Mouse (Mus musculus) heart, embryonic 15.5 days (tissue): Measurements from ENCODE around the gene Epha6. TPM values are rescaled to one million over a fixed set of nuclear protein-coding genes. Genes with fewer than 3 reads are reported as not detected.
"Not testable (repeated sequence)": the region's sequence is repeated elsewhere in the genome, so short reads cannot be mapped to it uniquely, and the experiment has no call there.

ENCODE experiments used
- ATAC-seq: fragments of 200-750 bp; cut with Nextera tagmentation; replicated peaks from 2 replicates; pipeline ENCODE4 v1.8.0; 2017; ENCODE audit warnings: low read depth, moderate TSS enrichment; ENCODE audit not compliant: insufficient number of reproducible peaks, insufficient read depth, low FRiP score
- H3K27ac ChIP-seq: fragments of 300-500 bp; sonication (generic); 2 replicates; pipeline ENCODE4 v1.5.1; 2015; ENCODE audit warnings: mild to moderate bottlenecking, inconsistent platforms
- H3K27me3 ChIP-seq: fragments of 300-500 bp; sonication (generic); 2 replicates; pipeline ENCODE4 v1.6.1; 2015; ENCODE audit warnings: inconsistent platforms
- H3K36me3 ChIP-seq: fragments of 300-500 bp; sonication (generic); 2 replicates; pipeline ENCODE4 v1.6.1; 2015; ENCODE audit warnings: mild to moderate bottlenecking, inconsistent platforms
- H3K4me1 ChIP-seq: fragments of 300-500 bp; sonication (generic); replicated peaks from 2 replicates; pipeline ENCODE4 v1.6.1; 2015; ENCODE audit warnings: inconsistent platforms
- H3K4me2 ChIP-seq: fragments of 300-500 bp; sonication (generic); 2 replicates; pipeline ENCODE4 v1.6.1; 2015; ENCODE audit warnings: inconsistent platforms, mild to moderate bottlenecking, moderate library complexity
- H3K4me3 ChIP-seq: fragments of 300-500 bp; sonication (generic); 2 replicates; pipeline ENCODE4 v1.5.1; 2015; ENCODE audit warnings: mild to moderate bottlenecking, inconsistent platforms
- H3K9ac ChIP-seq: fragments of 300-500 bp; sonication (generic); 2 replicates; pipeline ENCODE4 v1.6.1; 2015; ENCODE audit warnings: mild to moderate bottlenecking, inconsistent platforms
- H3K9me3 ChIP-seq: fragments of 300-500 bp; sonication (generic); replicated peaks from 2 replicates; pipeline ENCODE4 v1.6.1; 2016; ENCODE audit warnings: inconsistent platforms
- WGBS: fragments of 180-500 bp; shearing (Covaris S2); methylation state at CpG from one replicate; pipeline ENCODE4 v1.1.7; 2015; ENCODE audit warnings: mixed read lengths; 5-methylcytosine and 5-hydroxymethylcytosine counted together
- polyA plus RNA-seq: library from polyadenylated mRNA; unstranded; fragments of >200 nt; fragmentation: Nextera tagmentation; extraction: Ambion mirVana; gene quantifications from 2 replicates; pipeline ENCODE4 v1.2.1, GENCODE M21; 2015

The Epha6 gene
- polyA plus RNA-seq, 1 experiment from 2014 or later = not detected

GRCm38 (mm10) chr16:59854160-59854717 lies 751.1 kb downstream of the Epha6 start:
- Histone ChIP-seq H3K4me1 (no peaks in the 10 kb centered on the region), H3K4me3 (no peak overlapping the region), H3K27me3 (no peaks in the 10 kb centered on the region), H3K9ac (no peak overlapping the region), H3K9me3 (no peaks in the 10 kb centered on the region), H3K36me3 (no peaks in the 10 kb centered on the region), H3K4me2 (no peak overlapping the region), H3K27ac (no peak overlapping the region)
- no peak for ATAC-seq
- 64% methylated on average over 7 of the region's 7 CpGs for WGBS

- WGBS = 59% methylated on average over 2 of the region's 2 CpGs
- no peak overlapping the region for H3K4me2 ChIP-seq
- no peak overlapping the region for H3K27ac ChIP-seq
Measured at GRCm38 (mm10) chr16:59852689-59853088, 752.6 kb downstream of the Epha6 start.

GRCm38 (mm10) chr16:59846574-59846973 lies 758.8 kb downstream of the Epha6 start:
- H3K27ac ChIP-seq = no peak overlapping the region
- H3K4me2 ChIP-seq = no peak overlapping the region
- H3K27me3 ChIP-seq = no peaks in the 10 kb centered on the region
- no peaks in the 10 kb centered on the region for H3K4me1 ChIP-seq
- H3K9ac ChIP-seq = no peak overlapping the region
- H3K36me3 ChIP-seq = no peaks in the 10 kb centered on the region
- 18% methylated on average over 3 of the region's 3 CpGs for WGBS
- no peaks in the 10 kb centered on the region for H3K9me3 ChIP-seq
- no peak overlapping the region for H3K4me3 ChIP-seq
- ATAC-seq = no peak

More at GRCm38 (mm10) chr16:59852689-59853088, 752.6 kb downstream of the Epha6 start:
- ATAC-seq = no peak
- no peaks in the 10 kb centered on the region for H3K36me3 ChIP-seq
- no peaks in the 10 kb centered on the region for H3K4me1 ChIP-seq
- H3K9ac ChIP-seq = no peak overlapping the region
- no peaks in the 10 kb centered on the region for H3K9me3 ChIP-seq
- no peaks in the 10 kb centered on the region for H3K27me3 ChIP-seq
- H3K4me3 ChIP-seq = no peak overlapping the region

GRCm38 (mm10) chr16:59836778-59837177 lies 768.6 kb downstream of the Epha6 start:
- no peak overlapping the region for H3K27ac ChIP-seq
- H3K4me2 ChIP-seq = no peak overlapping the region
- H3K9me3 ChIP-seq = no peaks in the 10 kb centered on the region
- H3K9ac ChIP-seq = no peak overlapping the region
- H3K27me3 ChIP-seq = no peaks in the 10 kb centered on the region
- H3K4me3 ChIP-seq = no peak overlapping the region
- no peak for ATAC-seq
- H3K36me3 ChIP-seq = no peaks in the 10 kb centered on the region
- 84% methylated on average over 4 of the region's 4 CpGs for WGBS
- H3K4me1 ChIP-seq = no peaks in the 10 kb centered on the region

GRCm38 (mm10) chr16:59836304-59836703 lies 769.0 kb downstream of the Epha6 start:
- H3K9ac ChIP-seq = no peak overlapping the region
- H3K36me3 ChIP-seq = no peaks in the 10 kb centered on the region
- H3K4me1 ChIP-seq = no peaks in the 10 kb centered on the region
- 82% methylated on average over 10 of the region's 10 CpGs for WGBS
- no peaks in the 10 kb centered on the region for H3K9me3 ChIP-seq
- H3K27me3 ChIP-seq = no peaks in the 10 kb centered on the region
- no peak overlapping the region for H3K4me3 ChIP-seq
- no peak overlapping the region for H3K4me2 ChIP-seq
- no peak overlapping the region for H3K27ac ChIP-seq
- ATAC-seq = no peak

- no peak overlapping the region for H3K9ac ChIP-seq
- no peak overlapping the region for H3K27ac ChIP-seq
- ATAC-seq = no peak
- H3K36me3 ChIP-seq = no peaks in the 10 kb centered on the region
- no peaks in the 10 kb centered on the region for H3K27me3 ChIP-seq
- no peak overlapping the region for H3K4me2 ChIP-seq
- 69% methylated on average over 5 of the region's 5 CpGs for WGBS
- no peaks in the 10 kb centered on the region for H3K4me1 ChIP-seq
- no peaks in the 10 kb centered on the region for H3K9me3 ChIP-seq
- no peak overlapping the region for H3K4me3 ChIP-seq
Measured at GRCm38 (mm10) chr16:59832468-59832867, 772.9 kb downstream of the Epha6 start.

- no peak overlapping the region for H3K4me2 ChIP-seq
- H3K4me3 ChIP-seq = no peak overlapping the region
Measured at GRCm38 (mm10) chr16:59829655-59830054, 775.7 kb downstream of the Epha6 start.

GRCm38 (mm10) chr16:59799790-59800189 lies 805.5 kb downstream of the Epha6 start:
- H3K9ac ChIP-seq, H3K4me3 ChIP-seq, H3K4me1 ChIP-seq, H3K9me3 ChIP-seq, H3K4me2 ChIP-seq, H3K27ac ChIP-seq, H3K36me3 ChIP-seq, ATAC-seq, H3K27me3 ChIP-seq: not testable (repeated sequence)
- 68% methylated on average over 4 of the region's 4 CpGs for WGBS

More at GRCm38 (mm10) chr16:59829655-59830054, 775.7 kb downstream of the Epha6 start:
- no peaks in the 10 kb centered on the region for H3K36me3 ChIP-seq
- H3K4me1 ChIP-seq = no peaks in the 10 kb centered on the region
- no peak for ATAC-seq
- 76% methylated on average over 13 of the region's 13 CpGs for WGBS
- no peak overlapping the region for H3K27ac ChIP-seq
- no peaks in the 10 kb centered on the region for H3K27me3 ChIP-seq
- H3K9ac ChIP-seq = no peak overlapping the region
- no peaks in the 10 kb centered on the region for H3K9me3 ChIP-seq

- 59% methylated on average over 2 of the region's 2 CpGs for WGBS
- no peak overlapping the region for H3K4me3 ChIP-seq
- no peak overlapping the region for H3K27ac ChIP-seq
- H3K4me1 ChIP-seq = no peaks in the 10 kb centered on the region
- no peak; the same call in 1 of the 2 replicates for ATAC-seq
- no peaks in the 10 kb centered on the region for H3K27me3 ChIP-seq
- no peaks in the 10 kb centered on the region for H3K9me3 ChIP-seq
- no peak overlapping the region for H3K9ac ChIP-seq
- no peak overlapping the region for H3K4me2 ChIP-seq
- H3K36me3 ChIP-seq = no peaks in the 10 kb centered on the region
Measured at GRCm38 (mm10) chr16:59772297-59772696, 833.0 kb downstream of the Epha6 start.

GRCm38 (mm10) chr16:59770421-59770820 lies 834.9 kb downstream of the Epha6 start:
- no peaks in the 10 kb centered on the region for H3K27me3 ChIP-seq
- ATAC-seq = no peak

GRCm38 (mm10) chr16:59769936-59770335 lies 835.4 kb downstream of the Epha6 start:
- ATAC-seq = no peak
- Histone ChIP-seq H3K4me1 (no peaks in the 10 kb centered on the region), H3K27me3 (no peaks in the 10 kb centered on the region), H3K36me3 (no peaks in the 10 kb centered on the region), H3K4me3 (no peak overlapping the region), H3K9ac (no peak overlapping the region), H3K9me3 (no peaks in the 10 kb centered on the region), H3K4me2 (no peak overlapping the region), H3K27ac (no peak overlapping the region)
- WGBS = 73% methylated on average over 7 of the region's 7 CpGs

More at GRCm38 (mm10) chr16:59770421-59770820, 834.9 kb downstream of the Epha6 start:
- WGBS = 94% methylated on average over 1 of the region's 1 CpGs
- Histone ChIP-seq H3K9me3 (no peaks in the 10 kb centered on the region), H3K36me3 (no peaks in the 10 kb centered on the region), H3K4me2 (no peak overlapping the region), H3K4me3 (no peak overlapping the region), H3K4me1 (no peaks in the 10 kb centered on the region), H3K27ac (no peak overlapping the region), H3K9ac (no peak overlapping the region)

GRCm38 (mm10) chr16:59760875-59761274 lies 844.5 kb downstream of the Epha6 start:
- H3K4me3 ChIP-seq = no peak overlapping the region
- no peak for ATAC-seq
- 68% methylated on average over 4 of the region's 4 CpGs for WGBS

More at GRCm38 (mm10) chr16:59760875-59761274, 844.5 kb downstream of the Epha6 start:
- Histone ChIP-seq H3K4me1 (no peaks in the 10 kb centered on the region), H3K36me3 (no peaks in the 10 kb centered on the region), H3K27me3 (no peaks in the 10 kb centered on the region), H3K9ac (no peak overlapping the region), H3K9me3 (no peaks in the 10 kb centered on the region), H3K27ac (no peak overlapping the region), H3K4me2 (no peak overlapping the region)
